Mouse (Mus musculus): ENCODE data around the gene Trhde. TPM values are rescaled to one million over a fixed set of nuclear protein-coding genes. Genes with fewer than 3 reads are reported as not detected.

Trhde gene
- polyA plus RNA-seq, 1 experiment: not detected

GRCm38 (mm10) chr10:114403795-114404194, 398.3 kb downstream of the Trhde start:
- TF ChIP-seq CTCF (IDR thresholded peaks at IDR 0.05; ENCODE audit: insufficient read depth, low read depth, low read length): no peak
- no peak for TF ChIP-seq POLR2A (IDR thresholded peaks at IDR 0.05; ENCODE audit: insufficient read depth, low read depth, low read length)
- Histone ChIP-seq H3K4me3 (ENCODE audit: insufficient read depth, low read depth, low read length) (no peak overlapping the region), H3K27ac (ENCODE audit: insufficient read depth, low read depth, low read length) (no peak overlapping the region), H3K4me1 (ENCODE audit: control insufficient read depth, insufficient read depth, low read length) (no peaks in the 10 kb centered on the region)
- WGBS: 71% methylated on average over 2 of the region's 2 CpGs

GRCm38 (mm10) chr10:114370804-114371203, 431.3 kb downstream of the Trhde start:
- Histone ChIP-seq H3K4me3 (ENCODE audit: insufficient read depth, low read depth, low read length) (no peak overlapping the region), H3K4me1 (ENCODE audit: control insufficient read depth, insufficient read depth, low read length) (no peaks in the 10 kb centered on the region), H3K27ac (ENCODE audit: insufficient read depth, low read depth, low read length) (no peak overlapping the region)
- 63% methylated on average over 3 of the region's 3 CpGs for WGBS
- TF ChIP-seq CTCF (IDR thresholded peaks at IDR 0.05; ENCODE audit: insufficient read depth, low read depth, low read length) (no peak), POLR2A (IDR thresholded peaks at IDR 0.05; ENCODE audit: insufficient read depth, low read depth, low read length) (no peak)

- Histone ChIP-seq H3K27ac (ENCODE audit: insufficient read depth, low read depth, low read length) (no peak overlapping the region), H3K4me1 (ENCODE audit: control insufficient read depth, insufficient read depth, low read length) (no peaks in the 10 kb centered on the region), H3K4me3 (ENCODE audit: insufficient read depth, low read depth, low read length) (no peak overlapping the region)
- TF ChIP-seq POLR2A (IDR thresholded peaks at IDR 0.05; ENCODE audit: insufficient read depth, low read depth, low read length): no peak
- no peak for TF ChIP-seq CTCF (IDR thresholded peaks at IDR 0.05; ENCODE audit: insufficient read depth, low read depth, low read length)
- WGBS: 71% methylated on average over 6 of the region's 6 CpGs
These were observed 438.7 kb downstream of the Trhde start for GRCm38 (mm10) chr10:114363442-114363841.

GRCm38 (mm10) chr10:114362631-114363030, 439.5 kb downstream of the Trhde start:
- Histone ChIP-seq H3K4me1 (ENCODE audit: control insufficient read depth, insufficient read depth, low read length) (no peaks in the 10 kb centered on the region), H3K27ac (ENCODE audit: insufficient read depth, low read depth, low read length) (no peak overlapping the region), H3K4me3 (ENCODE audit: insufficient read depth, low read depth, low read length) (no peak overlapping the region)
- WGBS: 78% methylated on average over 2 of the region's 2 CpGs
- TF ChIP-seq CTCF (IDR thresholded peaks at IDR 0.05; ENCODE audit: insufficient read depth, low read depth, low read length): no peak
- no peak for TF ChIP-seq POLR2A (IDR thresholded peaks at IDR 0.05; ENCODE audit: insufficient read depth, low read depth, low read length)

All from olfactory bulb, adult 2 months (tissue).